Mouse (Mus musculus) embryonic facial prominence, embryonic 11.5 days (tissue): Measurements from ENCODE around the gene Arhgap44. TPM values are rescaled to one million over a fixed set of nuclear protein-coding genes. Genes with fewer than 3 reads are reported as not detected.

Source experiments
- ATAC-seq: fragments of 200-750 bp; cut with Nextera tagmentation; replicated peaks from 2 replicates; pipeline ENCODE4 v1.8.0; 2017; ENCODE audit warnings: low read depth; ENCODE audit not compliant: insufficient number of reproducible peaks, low FRiP score, low TSS enrichment
- DNase-seq: peaks from one replicate; pipeline ENCODE4 v3.0.0-alpha.2; 2015; ENCODE audit warnings: low spot score
- H3K27ac ChIP-seq: fragments of 300-500 bp; sonication (generic); replicated peaks from 2 replicates; pipeline ENCODE4 v1.5.1; 2014; ENCODE audit warnings: mild to moderate bottlenecking, low read depth, low read length, control low read depth
- H3K27me3 ChIP-seq: fragments of 300-500 bp; sonication (generic); 2 replicates; pipeline ENCODE4 v1.6.1; 2014; ENCODE audit warnings: mild to moderate bottlenecking, low read length, moderate library complexity, mixed read lengths; ENCODE audit not compliant: control insufficient read depth, insufficient read depth
- H3K36me3 ChIP-seq: fragments of 300-500 bp; sonication (generic); replicated peaks from 2 replicates; pipeline ENCODE4 v1.6.1; 2014; ENCODE audit warnings: low read depth, mild to moderate bottlenecking, low read length, moderate library complexity, mixed read lengths; ENCODE audit not compliant: control insufficient read depth, insufficient read depth
- H3K4me1 ChIP-seq: fragments of 300-500 bp; sonication (generic); 2 replicates; pipeline ENCODE4 v1.6.1; 2014; ENCODE audit warnings: low read length, mixed read lengths; ENCODE audit not compliant: control insufficient read depth, insufficient read depth
- H3K4me2 ChIP-seq: fragments of 300-500 bp; sonication (generic); 2 replicates; pipeline ENCODE4 v1.6.1; 2014; ENCODE audit warnings: low read depth, mild to moderate bottlenecking, control low read depth, low read length, moderate library complexity
- H3K4me3 ChIP-seq: fragments of 300-500 bp; sonication (generic); 2 replicates; pipeline ENCODE4 v1.5.1; 2014; ENCODE audit warnings: low read depth, low read length, control low read depth
- H3K9ac ChIP-seq: fragments of 300-500 bp; sonication (generic); replicated peaks from 2 replicates; pipeline ENCODE4 v1.6.1; 2014; ENCODE audit warnings: mild to moderate bottlenecking, control low read depth, low read length
- H3K9me3 ChIP-seq: fragments of 300-500 bp; sonication (generic); replicated peaks from 2 replicates; pipeline ENCODE4 v1.6.1; 2016; ENCODE audit warnings: mild to moderate bottlenecking, low read length, inconsistent platforms, mixed read lengths; ENCODE audit not compliant: control insufficient read depth
- WGBS: fragments of 180-500 bp; shearing (Covaris S2); extraction: QIAGEN DNeasy Blood & Tissue Kit; methylation state at CpG from one replicate; pipeline ENCODE4 v1.1.7; 2014; 5-methylcytosine and 5-hydroxymethylcytosine counted together
- microRNA-seq: library from miRNA; unstranded; fragments of <30 nt; microRNA quantifications from one replicate; pipeline ENCODE4, GENCODE M21; 2016; ENCODE audit warnings: borderline number of aligned reads
- polyA plus RNA-seq: library from polyadenylated mRNA; unstranded; fragments of >200 nt; fragmentation: Nextera tagmentation; extraction: Ambion mirVana; gene quantifications from 2 replicates; pipeline ENCODE4 v1.2.1, GENCODE M21; 2014

The Arhgap44 gene
- polyA plus RNA-seq, 1 experiment from 2014 or later: 3.3 TPM

- WGBS: 9% methylated on average over 3 of the region's 3 CpGs
- no peaks in the 10 kb centered on the region; the same call in 1 of the 2 replicates for H3K4me1 ChIP-seq
- no peaks in the 10 kb centered on the region for H3K27me3 ChIP-seq
- no peaks in the 10 kb centered on the region for H3K9me3 ChIP-seq
- H3K9ac ChIP-seq: no peak overlapping the region
- H3K27ac ChIP-seq: no peak overlapping the region
- ATAC-seq: peak; percentile 81
- H3K36me3 ChIP-seq: no peaks in the 10 kb centered on the region
- no peak overlapping the region for H3K4me2 ChIP-seq
- DNase-seq: peak; percentile 90
- no peak overlapping the region for H3K4me3 ChIP-seq
Measured at GRCm38 (mm10) chr11:64968507-64968906, 194.3 kb downstream of the Arhgap44 start.

DNA sequence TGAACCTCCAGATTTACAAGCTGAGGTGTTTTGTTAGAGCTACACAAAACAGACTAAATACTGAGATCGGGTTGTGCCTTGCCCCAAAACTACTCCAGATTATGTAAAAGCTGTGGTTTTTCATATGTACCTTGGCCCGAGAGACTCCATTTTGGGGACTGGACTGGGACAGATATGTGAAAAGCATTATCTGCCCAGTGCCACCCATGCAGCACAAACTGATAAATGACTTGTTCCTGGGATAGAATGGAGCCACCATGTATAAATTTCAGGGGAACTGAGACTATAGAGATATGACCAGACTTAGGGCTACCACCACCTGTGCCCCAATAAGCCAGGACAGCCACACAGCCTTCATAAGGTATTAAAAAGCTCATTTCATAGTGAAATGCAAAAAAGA lies 200.1 kb downstream of the Arhgap44 start:
- H3K27me3 ChIP-seq: no peaks in the 10 kb centered on the region
- H3K9ac ChIP-seq: no peak overlapping the region
- no peak overlapping the region for H3K27ac ChIP-seq
- no peak for ATAC-seq
- no peaks in the 10 kb centered on the region for H3K36me3 ChIP-seq
- H3K9me3 ChIP-seq: no peaks in the 10 kb centered on the region
- no peak overlapping the region for H3K4me2 ChIP-seq
- no peak overlapping the region for H3K4me3 ChIP-seq
- DNase-seq: no peak
- 92% methylated on average over 2 of the region's 2 CpGs for WGBS
- H3K4me1 ChIP-seq: no peaks in the 10 kb centered on the region

GRCm38 (mm10) chr11:64956962-64957729 lies 205.6 kb downstream of the Arhgap44 start:
- Histone ChIP-seq H3K4me2 (peak overlapping the region; percentile 14; the same call in 1 of the 2 replicates), H3K27me3 (no peaks in the 10 kb centered on the region), H3K27ac (no peak overlapping the region; the same call in 1 of the 2 replicates), H3K9ac (no peak overlapping the region), H3K4me3 (no peak overlapping the region), H3K9me3 (no peaks in the 10 kb centered on the region), H3K36me3 (no peaks in the 10 kb centered on the region), H3K4me1 (no peaks in the 10 kb centered on the region)
- DNase-seq (peak; percentile 71), ATAC-seq (0 out of 2 replicates have a peak, but pooled peaks have one; percentile 39)
- WGBS: 2% methylated on average over 16 of the region's 16 CpGs

Small RNAs within 50 kb of the gene (microRNA-seq; reads per million reads assigned to microRNA genes)
- gene Gm25991: not detected

Other genes starting within 250 kb of the Arhgap44 start
- gene Elac2, start 183.9 kb downstream of the Arhgap44 start, polyA plus RNA-seq: 33.4 and 33.9 TPM in 2 replicates
- gene 1700086D15Rik, start 3.1 kb downstream of the Arhgap44 start, polyA plus RNA-seq: not detected in 2 replicates
- 2.1 and 2.8 TPM in 2 replicates for gene Myocd, start 107.0 kb upstream of the Arhgap44 start, polyA plus RNA-seq